ENCODE assay signal across 8 mouse cellular contexts in the genomic region with DNA sequence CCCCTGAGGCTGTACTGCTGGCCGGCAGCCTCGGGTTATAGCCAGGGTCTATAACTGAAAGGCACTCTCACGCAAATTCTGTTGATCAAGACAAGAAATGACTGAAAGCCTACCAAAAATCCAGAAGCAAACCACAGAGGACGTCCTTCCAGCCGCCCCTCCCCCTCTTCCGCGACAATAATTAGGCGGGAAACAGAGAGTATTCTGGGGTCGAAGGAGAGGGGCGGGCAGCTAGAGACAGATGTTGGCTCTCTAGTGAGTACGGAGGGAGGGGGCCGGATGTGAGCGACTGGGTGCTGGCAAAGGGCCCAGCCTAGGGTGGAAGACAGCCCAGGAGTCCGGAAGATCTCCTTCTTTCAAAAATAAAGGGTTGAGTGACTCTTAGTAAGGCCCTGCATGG. TPM values are rescaled to one million over a fixed set of nuclear protein-coding genes. Genes with fewer than 3 reads are reported as not detected.
A peak's percentile ranks its signal among the peaks of the same experiment; 100 is the strongest.
DNase-seq lines count a peak whose midpoint lies in the region; ATAC-seq and TF ChIP-seq lines count a peak whose summit lies in the region.

TSS of gene Fam173a (minus strand) at position 287 of the 400 bp plus-strand sequence.

- peak within 1 kb of the TSS; percentile 79 for H3K4me2 ChIP-seq in heart, embryonic 15.5 days
- peak within 1 kb of the TSS; percentile 95 for H3K4me2 ChIP-seq in liver, embryonic 14.5 days (ENCODE audit: low read depth)
- peak within 1 kb of the TSS; percentile 79 for H3K4me2 ChIP-seq in stomach, embryonic 15.5 days

- peak within 1 kb of the TSS; percentile 79 for H3K4me3 ChIP-seq in C2C12 (ENCODE audit: insufficient read depth, poor library complexity, severe bottlenecking)
- peak within 1 kb of the TSS; percentile 63 for H3K4me3 ChIP-seq in heart, embryonic 15.5 days
- peak within 1 kb of the TSS; percentile 78 to 95 for H3K4me3 ChIP-seq in liver, embryonic 14.5 days (ENCODE audit: insufficient read depth in 1 of 2, low read depth in 2 of 2, low read length in 2 of 2)
- H3K4me3 ChIP-seq in stomach, embryonic 15.5 days (replicated peaks): peak within 1 kb of the TSS; percentile 74

- peak; percentile 91 for DNase-seq in adrenal gland, postnatal 14 days
- peak; percentile 95 for DNase-seq in kidney, postnatal 10 days
- peak in 1 of 3 experiments; percentile 34 for DNase-seq in liver, embryonic 14.5 days (ENCODE audit: low read depth in 3 of 3, low spot score in 3 of 3)
- DNase-seq in natural killer cell, adult 2 months (ENCODE audit: low spot score in 2 of 2): peak; percentile 65 to 71

- H3K79me3 ChIP-seq in C2C12 (ENCODE audit: low read depth): peaks cover 7% of the 10 kb centered on the region

- TF ChIP-seq CTCF in C2C12 (IDR thresholded peaks at IDR 0.05; ENCODE audit: control insufficient read depth, insufficient read depth, insufficient read length): no peak
- no peak for TF ChIP-seq CTCF in liver, embryonic 14.5 days (IDR thresholded peaks at IDR 0.05; ENCODE audit: low read depth)

- H3K36me3 ChIP-seq in C2C12 (ENCODE audit: control insufficient read depth, insufficient read depth): peaks cover 4% of the 10 kb centered on the region
- peaks cover 20% of the 10 kb centered on the region; the same call in 1 of the 2 replicates for H3K36me3 ChIP-seq in heart, embryonic 15.5 days
- H3K36me3 ChIP-seq in liver, embryonic 14.5 days (replicated peaks; ENCODE audit: control insufficient read depth, insufficient read depth, low read depth): peaks cover 6% of the 10 kb centered on the region
- H3K36me3 ChIP-seq in stomach, embryonic 15.5 days: no peaks in the 10 kb centered on the region

- peaks cover 45% of the 10 kb centered on the region for H3K4me1 ChIP-seq in heart, embryonic 15.5 days (replicated peaks)
- peaks cover 11 to 24% of the 10 kb centered on the region in 2 experiments for H3K4me1 ChIP-seq in liver, embryonic 14.5 days (replicated peaks; ENCODE audit: control insufficient read depth in 2 of 2, insufficient read depth in 2 of 2, low read length in 1 of 2)
- peaks cover 36% of the 10 kb centered on the region for H3K4me1 ChIP-seq in stomach, embryonic 15.5 days

- WGBS in heart, embryonic 15.5 days: 1% methylated on average over 14 of the region's 14 CpGs
- under 1% methylated on average over 14 of the region's 14 CpGs for WGBS in liver, embryonic 14.5 days (ENCODE audit: insufficient replicate concordance)
- WGBS in stomach, embryonic 15.5 days: under 1% methylated on average over 14 of the region's 14 CpGs

- peak; percentile 23 for ATAC-seq in erythroid progenitor cell, adult 5-6 weeks (replicated peaks; ENCODE audit: low FRiP score, poor library complexity, severe bottlenecking)
- peak; percentile 77 for ATAC-seq in heart, embryonic 15.5 days (replicated peaks; ENCODE audit: insufficient number of reproducible peaks, insufficient read depth, low FRiP score, low read depth)
- peak; percentile 48 for ATAC-seq in liver, embryonic 14.5 days (ENCODE audit: insufficient read depth)
- peak; percentile 59 for ATAC-seq in stomach, embryonic 15.5 days (ENCODE audit: insufficient read depth, low FRiP score, low read depth)

- peak within 1 kb of the TSS; percentile 91 for H3K27ac ChIP-seq in heart, embryonic 15.5 days
- H3K27ac ChIP-seq in liver, embryonic 14.5 days: peak within 1 kb of the TSS; percentile 57
- peak within 1 kb of the TSS; percentile 95 for H3K27ac ChIP-seq in stomach, embryonic 15.5 days

- no peak for TF ChIP-seq EP300 in liver, embryonic 14.5 days (IDR thresholded peaks at IDR 0.05; ENCODE audit: low read depth)

- peaks cover 30% of the 10 kb centered on the region for H3K79me2 ChIP-seq in C2C12 (ENCODE audit: control insufficient read depth, insufficient read depth)

- peak within 1 kb of the TSS; percentile 55 for H3K9ac ChIP-seq in heart, embryonic 15.5 days
- H3K9ac ChIP-seq in liver, embryonic 14.5 days (replicated peaks): peak within 1 kb of the TSS; percentile 71
- H3K9ac ChIP-seq in stomach, embryonic 15.5 days: peak within 1 kb of the TSS; percentile 33

- peak within 1 kb of the TSS; percentile 85 for H3ac ChIP-seq in C2C12 (ENCODE audit: control insufficient read depth, insufficient read length, low read depth)

- no peaks in the 10 kb centered on the region for H3K9me3 ChIP-seq in heart, embryonic 15.5 days (replicated peaks)
- no peaks in the 10 kb centered on the region for H3K9me3 ChIP-seq in liver, embryonic 14.5 days (ENCODE audit: control insufficient read depth, low read length)
- H3K9me3 ChIP-seq in stomach, embryonic 15.5 days: no peaks in the 10 kb centered on the region

- H3K27me3 ChIP-seq in C2C12 (ENCODE audit: control insufficient read depth, insufficient read depth, insufficient read length): no peaks in the 10 kb centered on the region
- H3K27me3 ChIP-seq in heart, embryonic 15.5 days: no peaks in the 10 kb centered on the region
- H3K27me3 ChIP-seq in liver, embryonic 14.5 days (ENCODE audit: control insufficient read depth, insufficient read depth, low read length): no peaks in the 10 kb centered on the region
- H3K27me3 ChIP-seq in stomach, embryonic 15.5 days (replicated peaks): no peaks in the 10 kb centered on the region

TF ChIP-seq in C2C12, 6 proteins besides CTCF, POLR2A, EP300 and RAD21:
- TF ChIP-seq CEBPB (IDR thresholded peaks at IDR 0.05; ENCODE audit: low read depth) (no peak), MYOG (IDR thresholded peaks at IDR 0.05; ENCODE audit: control insufficient read depth, extremely low read depth, insufficient read length) (no peak), FOSL1 (IDR thresholded peaks at IDR 0.05; ENCODE audit: insufficient read depth, low read length, poor library complexity, severe bottlenecking) (no peak), USF1 (IDR thresholded peaks at IDR 0.05; ENCODE audit: low read depth) (no peak), MYOD1 (IDR thresholded peaks at IDR 0.05; ENCODE audit: control insufficient read depth, insufficient read length, low read depth) (no peak), MAX (IDR thresholded peaks at IDR 0.05) (no peak)
TF ChIP-seq in C2C12: peak in this region for 0.

RNA-seq across cellular contexts. Expression of gene Fam173a, which starts in this region (rescaled TPM):
- 46.0 TPM for polyA plus RNA-seq in C2C12 (2012; fragmentation: generic; extraction: Trizol)
- total RNA-seq in adrenal gland, postnatal 14 days (2021): 55.4 and 60.2 TPM in 2 replicates
- total RNA-seq in erythroid progenitor cell, adult 5-6 weeks (2015; ENCODE audit: low replicate concordance): 38.1 and 51.5 TPM in 2 replicates
- 5.4 and 16.7 TPM in 2 replicates for total RNA-seq in erythroid progenitor cell, adult 5-6 weeks (2017; ENCODE audit: low replicate concordance)
- polyA plus RNA-seq in heart, embryonic 15.5 days (2015; fragmentation: Nextera tagmentation; extraction: Ambion mirVana): 56.8 and 70.2 TPM in 2 replicates
- polyA plus RNA-seq in liver, embryonic 14.5 days (2012; rRNA removed): 37.7 and 46.6 TPM in 2 replicates
- polyA plus RNA-seq in liver, embryonic 14.5 days (2014; fragmentation: Nextera tagmentation; extraction: Ambion mirVana): 57.2 and 57.7 TPM in 2 replicates
- polyA plus RNA-seq in stomach, embryonic 15.5 days (2015; fragmentation: Nextera tagmentation; extraction: Ambion mirVana): 99.3 and 110 TPM in 2 replicates

Comparison
In these comparisons a context has a peak if more than half of its experiments do, and no peak if none do; other contexts are left out.
1. ATAC-seq: peak in every context shown above with its lines; median percentile 77 in heart, embryonic 15.5 days; 59 in stomach, embryonic 15.5 days; 48 in liver, embryonic 14.5 days; 23 in erythroid progenitor cell, adult 5-6 weeks.